Mouse (Mus musculus): Measurements from ENCODE around the gene Brinp1.

Brinp1 gene

GRCm38 (mm10) chr4:68806502-68806901 is 147.7 kb downstream of the Brinp1 start:
- DNase-seq: no peak

GRCm38 (mm10) chr4:68801923-68802855 is 152.0 kb downstream of the Brinp1 start:
- DNase-seq: no peak

- no peak for DNase-seq
Measured at GRCm38 (mm10) chr4:68790003-68790402, 164.2 kb downstream of the Brinp1 start.

- DNase-seq: no peak
Measured at GRCm38 (mm10) chr4:68788477-68788999, 165.7 kb downstream of the Brinp1 start.

- no peak for DNase-seq
Measured at GRCm38 (mm10) chr4:68787642-68788041, 166.6 kb downstream of the Brinp1 start.

- DNase-seq: no peak
Measured at GRCm38 (mm10) chr4:68768256-68768655, 185.9 kb downstream of the Brinp1 start.

GRCm38 (mm10) chr4:68767393-68767792 is 186.8 kb downstream of the Brinp1 start:
- DNase-seq: no peak

GRCm38 (mm10) chr4:68765772-68766573 is 188.2 kb downstream of the Brinp1 start:
- no peak for DNase-seq

GRCm38 (mm10) chr4:68764937-68765336 is 189.3 kb downstream of the Brinp1 start:
- no peak for DNase-seq

GRCm38 (mm10) chr4:68720983-68721382 is 233.2 kb downstream of the Brinp1 start:
- DNase-seq: no peak

Measured in kidney, postnatal 10 days (tissue).